Mouse (Mus musculus) lung, postnatal 36 days (tissue): ENCODE results near the gene Magi1.

Source experiments
- DNase-seq: peaks from one replicate; pipeline ENCODE4 v3.0.0; 2022; ENCODE audit warnings: mixed read lengths

Gene Magi1

DNA sequence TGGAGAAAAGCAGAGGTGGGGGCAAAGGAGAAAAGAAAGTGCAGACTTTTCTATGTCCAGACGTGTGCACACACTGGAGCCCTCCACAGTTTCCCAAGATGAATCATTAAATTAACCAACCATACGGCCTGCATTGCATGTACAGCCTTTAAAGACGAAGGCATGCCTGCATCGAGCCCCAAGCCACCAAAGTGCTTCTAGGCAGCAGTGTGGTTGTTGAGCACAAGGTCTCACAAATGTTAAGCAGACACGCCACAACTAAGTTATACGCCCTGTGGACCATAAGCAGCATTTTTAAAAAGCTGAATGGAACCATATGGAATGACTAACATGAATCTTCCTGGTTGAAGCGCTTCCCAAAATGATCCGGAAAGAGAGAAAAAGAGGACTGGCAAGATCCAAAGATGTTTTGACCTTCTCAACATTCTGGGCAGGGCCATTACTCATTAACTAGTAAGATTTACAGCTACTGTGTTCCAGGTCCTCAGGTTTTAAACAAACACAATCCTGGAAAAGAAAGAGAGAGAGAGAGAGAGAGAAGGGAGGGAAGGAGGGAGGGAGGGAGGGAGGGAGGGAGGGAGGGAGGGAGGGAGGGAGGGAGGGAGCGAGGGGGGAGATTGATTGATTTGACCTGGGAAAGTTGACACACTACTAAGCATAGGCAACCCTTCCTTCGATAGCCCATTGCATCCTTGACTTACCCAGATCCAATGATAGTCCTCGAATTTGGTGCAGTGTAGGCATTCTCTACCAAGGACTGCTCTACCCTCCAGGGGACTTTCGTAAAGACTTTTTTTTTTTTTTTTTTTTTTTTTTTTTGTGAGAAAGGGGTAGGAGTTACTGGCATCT lies 26.5 kb downstream of the Magi1 start:
- DNase-seq, result no peak

DNA sequence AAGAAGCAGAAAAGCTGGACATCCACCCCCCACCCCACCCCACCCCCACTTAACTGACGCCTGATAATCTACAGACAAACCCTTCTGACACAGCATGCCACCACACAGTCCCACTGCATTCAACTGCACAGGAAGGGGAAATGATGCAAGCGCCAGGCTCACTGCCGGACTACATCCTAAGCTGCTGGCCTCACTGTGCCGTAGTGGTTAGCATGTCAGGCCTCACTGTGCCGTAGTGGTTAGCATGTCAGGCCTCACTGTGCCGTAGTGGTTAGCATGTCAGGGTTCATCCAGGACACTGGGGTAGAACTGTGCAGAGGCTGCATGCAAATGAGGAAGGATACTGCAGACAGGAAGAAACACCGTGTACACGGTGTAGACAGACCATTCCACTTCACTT lies 29.8 kb downstream of the Magi1 start:
- DNase-seq, result no peak

DNA sequence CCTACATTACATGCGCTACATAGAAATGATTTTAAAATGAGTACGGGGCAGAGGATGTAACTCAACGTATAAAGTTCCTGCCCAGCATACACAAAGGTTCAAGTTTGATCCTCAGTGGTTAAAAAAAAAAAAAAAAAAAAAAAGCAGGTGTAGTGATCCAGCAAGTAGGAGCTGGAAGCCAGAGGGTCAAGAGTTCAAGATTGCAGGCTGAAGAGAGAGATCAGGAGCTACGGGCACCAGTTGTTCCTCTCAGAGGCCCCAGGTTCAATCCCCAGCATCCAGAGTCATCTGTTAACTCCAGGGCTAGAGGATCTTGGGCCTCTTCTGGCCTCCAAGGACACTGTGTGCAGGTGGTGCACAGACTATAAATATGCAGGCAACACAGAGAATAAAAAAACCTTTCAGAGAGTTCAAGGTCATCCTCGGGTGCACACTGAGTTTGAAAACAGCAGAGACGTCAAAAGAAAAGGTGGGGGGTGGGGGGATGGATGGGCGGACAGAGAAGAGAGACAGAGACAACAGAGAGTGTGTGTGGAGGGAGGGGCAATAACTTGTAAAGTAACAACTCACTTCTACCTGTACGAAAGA lies 32.3 kb downstream of the Magi1 start:
- DNase-seq, result no peak

DNA sequence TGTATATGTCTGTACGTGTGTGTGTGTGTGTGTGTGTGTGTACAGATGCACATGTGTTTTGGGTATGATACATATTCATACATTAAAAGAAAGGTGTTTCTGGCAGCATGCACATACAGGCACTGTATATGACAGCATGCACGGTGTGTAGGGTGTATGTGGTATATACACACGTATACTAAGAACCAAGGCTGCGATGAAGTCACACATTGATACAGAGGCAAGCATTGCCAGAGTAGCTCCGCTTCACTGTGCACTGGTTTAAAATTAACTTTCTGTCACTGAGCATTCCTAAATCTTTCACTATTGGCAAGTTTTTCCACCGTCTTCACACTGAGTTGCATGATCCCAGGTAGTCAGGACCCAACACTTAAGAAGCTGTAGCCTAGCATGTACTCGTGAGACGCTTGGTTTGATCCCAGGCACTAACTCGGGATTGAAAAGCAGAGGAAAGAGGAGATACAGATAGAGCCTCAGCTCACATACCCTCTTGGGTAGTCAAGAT lies 34.4 kb downstream of the Magi1 start:
- DNase-seq, result no peak

DNA sequence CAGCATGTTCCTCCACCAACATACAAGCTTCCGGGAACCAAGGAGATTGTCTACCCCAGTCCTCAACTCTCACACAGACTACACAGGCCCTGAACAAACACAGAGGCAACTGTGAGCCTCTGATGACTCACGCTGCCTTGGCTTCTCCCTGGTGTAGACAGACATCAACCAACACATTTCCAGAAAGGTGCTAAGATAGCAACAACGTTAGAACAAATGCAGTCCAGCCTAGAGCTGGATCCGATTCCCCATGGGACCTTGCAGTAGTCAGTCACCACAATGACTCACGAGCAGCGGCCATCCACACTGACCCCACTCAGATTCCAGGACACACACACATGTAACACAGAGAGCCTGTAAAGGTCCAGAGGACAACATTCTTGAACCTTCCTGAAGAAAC lies 42.5 kb downstream of the Magi1 start:
- peak; percentile 25 for DNase-seq

DNA sequence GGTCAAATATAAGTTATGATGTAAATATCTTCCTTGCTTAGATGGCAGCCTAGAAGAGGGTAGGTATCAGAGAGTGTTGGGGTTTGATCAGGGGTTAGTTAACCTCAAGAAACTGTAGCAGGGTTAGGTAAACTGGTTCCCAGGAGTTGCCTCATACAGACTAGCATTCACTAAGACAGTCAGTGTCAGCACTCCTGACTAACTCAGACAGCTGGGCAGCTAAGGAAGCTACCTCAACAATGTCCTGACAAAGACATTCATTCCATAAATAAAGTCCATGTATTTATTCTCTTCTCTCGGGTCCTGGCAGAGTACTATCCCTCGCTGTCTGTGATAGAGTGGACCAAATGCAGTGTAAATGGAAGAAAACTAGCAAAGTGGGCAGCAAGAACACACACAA lies 45.1 kb downstream of the Magi1 start:
- DNase-seq, result no peak

DNA sequence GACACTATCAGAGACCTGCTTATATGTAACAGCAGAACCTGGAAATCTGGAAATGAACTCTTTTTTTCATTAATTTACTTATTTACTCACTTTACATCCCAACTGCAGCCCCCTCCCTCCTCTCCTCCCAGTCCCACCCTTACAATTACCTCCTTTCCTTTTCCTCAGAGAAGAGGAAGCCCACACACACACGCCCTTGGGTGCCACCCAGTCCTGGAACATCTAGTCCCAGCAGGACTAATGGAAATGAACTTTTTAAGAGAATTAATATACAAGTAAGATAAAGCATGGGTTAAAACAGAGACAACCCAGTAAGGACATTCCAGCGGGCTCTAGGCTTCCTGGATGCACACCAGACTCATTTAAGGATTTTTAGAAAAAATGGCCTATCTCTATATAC lies 46.8 kb downstream of the Magi1 start:
- no peak for DNase-seq

DNA sequence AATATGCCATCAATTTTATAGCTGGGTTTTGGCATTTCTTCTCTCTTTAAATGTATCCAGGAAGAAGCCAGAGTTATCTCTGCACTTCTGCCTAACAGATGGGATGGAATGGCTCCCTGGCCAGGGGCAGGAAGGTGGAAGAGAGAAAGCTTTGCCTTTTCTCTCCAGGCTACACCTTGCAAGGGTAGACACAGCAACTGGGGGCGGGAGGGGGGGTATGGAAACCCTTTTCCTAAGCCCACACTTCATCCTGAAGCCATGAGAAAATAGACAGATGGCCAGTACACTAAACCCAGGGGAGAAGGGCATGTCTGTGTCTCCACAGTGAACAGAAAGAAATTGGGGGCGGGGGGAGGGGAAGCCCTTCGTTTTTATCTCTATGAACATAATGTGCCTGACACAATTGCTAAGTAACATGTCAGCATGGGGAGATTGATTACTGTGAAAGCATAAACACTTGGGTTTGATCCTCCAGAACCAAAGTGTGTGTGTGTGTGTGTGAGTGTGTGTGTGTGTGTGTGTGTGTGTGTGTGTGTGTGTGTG lies 51.4 kb downstream of the Magi1 start:
- DNase-seq, result no peak

DNA sequence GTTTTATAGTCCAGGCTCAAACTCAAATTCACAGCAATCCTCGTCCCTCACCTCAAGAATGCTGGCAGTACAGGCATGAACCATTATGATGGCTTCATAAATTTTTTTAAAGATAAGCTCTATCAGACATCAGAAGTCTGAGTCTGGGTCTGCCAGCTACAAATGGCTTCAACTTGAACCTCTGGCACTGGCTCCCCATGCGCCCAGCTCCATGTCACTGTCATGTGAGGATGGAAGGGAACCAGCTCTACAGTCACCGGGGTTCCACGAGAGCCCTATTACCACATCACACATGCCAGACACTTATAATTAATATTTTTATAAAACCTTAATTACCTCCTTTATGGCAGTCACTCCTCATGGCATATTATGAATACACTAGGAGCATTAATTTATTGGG lies 51.9 kb downstream of the Magi1 start:
- no peak for DNase-seq

DNA sequence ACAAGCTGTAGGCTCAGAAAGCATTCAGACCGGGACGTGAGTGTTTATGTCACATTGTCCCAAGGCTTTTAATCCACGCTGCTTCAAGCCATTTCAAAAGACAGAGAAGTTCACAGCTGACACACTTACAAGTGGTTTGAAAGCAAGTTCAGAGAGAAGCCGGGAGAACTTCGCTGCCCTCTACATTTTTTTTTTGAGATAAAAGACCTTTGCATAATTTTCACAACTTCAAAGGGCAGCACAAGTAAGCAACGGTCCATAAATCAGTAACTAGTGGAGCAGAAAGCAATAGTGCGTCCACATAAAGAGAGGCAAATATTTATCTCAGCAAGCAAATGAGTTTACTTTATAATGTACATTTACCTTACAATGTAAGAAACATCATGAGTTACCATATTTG lies 52.4 kb downstream of the Magi1 start:
- no peak for DNase-seq

DNA sequence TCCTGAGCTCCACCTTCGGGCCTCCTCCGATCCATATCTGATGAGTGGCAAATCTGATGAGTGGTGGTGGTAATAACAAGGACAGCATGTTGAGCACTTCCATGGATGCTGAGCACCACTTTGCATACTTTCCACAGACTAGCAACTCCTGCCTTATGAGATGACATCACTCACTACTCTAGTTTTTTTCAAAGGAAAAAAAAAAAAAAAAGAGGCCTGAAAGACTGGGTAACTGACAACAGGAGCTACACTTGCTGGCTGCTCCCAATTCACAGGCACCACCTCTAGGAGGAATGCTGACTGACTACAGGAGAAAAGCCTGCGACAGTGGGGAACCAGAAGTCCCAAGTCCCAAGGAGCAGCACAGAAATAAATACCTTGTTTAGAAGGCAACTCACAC lies 52.8 kb downstream of the Magi1 start:
- DNase-seq, result peak; percentile 44

DNA sequence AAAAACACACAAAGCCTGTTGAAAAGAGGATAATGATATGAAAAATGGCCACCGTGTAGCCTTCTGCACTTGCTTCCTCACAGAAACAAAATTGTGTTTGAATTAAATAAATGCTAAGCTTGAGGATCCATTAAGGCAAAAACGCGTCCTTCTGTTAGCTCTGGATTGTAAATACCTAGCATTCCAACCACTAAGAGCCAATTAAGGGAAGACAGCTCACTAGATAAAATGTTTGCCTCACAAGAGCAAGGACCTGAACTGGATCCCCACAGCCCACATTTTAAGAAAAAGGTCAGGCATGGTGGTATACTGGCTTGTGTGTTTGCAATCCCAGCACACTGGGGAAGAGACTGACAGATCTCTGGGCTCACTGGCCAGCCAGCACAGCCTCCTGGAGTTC lies 53.6 kb downstream of the Magi1 start:
- no peak for DNase-seq

DNA sequence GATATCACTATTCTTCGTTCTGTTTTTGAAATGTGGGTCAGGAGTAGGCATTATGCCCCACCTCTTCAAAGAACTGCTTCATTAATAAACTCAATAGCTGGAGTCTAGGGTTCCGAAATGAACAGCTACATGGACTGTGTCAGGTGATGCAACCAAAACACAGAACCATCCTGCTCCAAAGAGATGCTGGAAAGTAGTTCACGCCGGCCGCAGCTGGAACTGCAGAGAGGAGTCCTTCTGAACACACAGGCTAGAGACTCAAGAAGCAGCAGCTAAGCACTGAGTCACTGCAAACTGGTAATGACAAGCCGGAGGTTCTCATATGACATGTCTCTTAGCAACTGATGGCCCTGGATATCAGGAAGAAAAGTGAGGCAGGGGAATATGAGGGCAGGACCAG lies 57.5 kb downstream of the Magi1 start:
- DNase-seq, result no peak

DNA sequence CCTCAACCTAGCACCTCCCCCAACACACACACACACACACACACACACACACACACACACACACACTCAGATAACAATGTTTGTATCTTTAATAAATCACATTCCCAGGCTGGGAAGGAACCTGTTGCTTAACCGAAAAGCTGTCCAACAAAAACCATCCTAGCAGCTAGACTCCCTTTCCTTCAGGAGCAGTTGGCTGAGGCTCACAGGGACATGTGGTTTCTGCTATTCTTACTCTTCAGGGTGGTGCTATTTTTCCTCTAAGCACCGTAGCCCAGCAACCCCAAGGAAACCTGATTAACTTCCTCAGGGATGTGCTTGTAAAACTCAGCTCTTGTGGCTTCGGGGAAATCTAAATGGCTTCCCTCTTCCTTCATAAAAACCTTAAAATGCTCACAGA lies 57.9 kb downstream of the Magi1 start:
- DNase-seq, result peak; percentile 41

DNA sequence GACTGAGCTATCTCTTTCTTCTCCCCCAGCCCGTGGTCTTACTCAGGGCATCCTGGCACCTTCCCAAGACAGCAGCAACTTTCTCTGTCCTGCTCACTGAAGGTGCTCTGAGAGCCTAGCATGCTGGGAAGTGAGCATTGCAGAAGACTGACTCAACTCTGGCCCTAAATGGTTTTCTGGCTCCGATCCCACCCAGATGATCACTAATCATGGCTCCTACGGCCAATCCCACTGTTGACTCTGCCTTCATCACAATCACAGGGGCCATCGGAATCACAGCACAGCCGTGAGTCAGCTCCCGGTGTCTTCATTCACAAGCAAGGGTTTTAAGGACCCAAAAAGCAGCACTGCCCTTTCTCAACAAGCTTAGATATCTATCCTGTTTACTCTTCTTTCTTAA lies 58.6 kb downstream of the Magi1 start:
- DNase-seq, result peak; percentile 23

DNA sequence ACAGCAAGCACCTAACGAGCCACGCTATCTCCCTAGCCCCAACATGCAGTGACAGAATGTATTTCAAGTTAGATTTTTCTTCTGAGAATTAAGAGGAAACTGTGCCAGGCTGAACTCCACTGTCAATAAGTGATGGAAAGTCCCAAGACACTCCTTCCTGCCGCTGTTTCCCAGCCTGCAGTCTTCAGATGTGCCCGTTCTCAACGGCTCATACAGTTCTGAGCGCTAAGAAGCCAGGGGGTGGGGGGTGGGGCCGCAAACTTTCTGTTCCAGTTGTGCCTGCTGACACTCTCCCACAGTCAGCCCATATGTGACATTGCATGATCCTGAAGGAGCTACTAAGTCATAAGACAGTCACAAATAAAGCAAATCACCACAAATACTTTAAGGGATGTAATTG lies 61.5 kb downstream of the Magi1 start:
- DNase-seq, result no peak

DNA sequence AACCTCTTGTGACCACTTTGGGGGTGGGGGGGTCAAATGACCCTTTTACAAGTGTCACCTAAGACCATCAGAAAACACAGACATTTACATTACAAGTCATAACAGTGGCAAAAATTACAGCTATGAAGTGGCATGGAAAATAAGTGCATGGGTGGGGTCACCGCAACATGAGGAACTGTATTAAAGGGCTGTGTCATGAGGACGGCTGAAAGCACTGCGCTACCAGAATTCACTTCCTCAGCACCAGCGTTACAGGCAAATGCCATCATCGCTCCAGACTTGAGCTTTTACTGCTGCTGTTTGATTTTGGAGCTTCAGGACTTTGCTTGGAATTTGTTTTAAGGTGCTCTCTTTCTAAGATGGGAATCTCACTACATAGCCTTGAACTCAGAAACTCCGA lies 62.0 kb downstream of the Magi1 start:
- DNase-seq, result no peak

DNA sequence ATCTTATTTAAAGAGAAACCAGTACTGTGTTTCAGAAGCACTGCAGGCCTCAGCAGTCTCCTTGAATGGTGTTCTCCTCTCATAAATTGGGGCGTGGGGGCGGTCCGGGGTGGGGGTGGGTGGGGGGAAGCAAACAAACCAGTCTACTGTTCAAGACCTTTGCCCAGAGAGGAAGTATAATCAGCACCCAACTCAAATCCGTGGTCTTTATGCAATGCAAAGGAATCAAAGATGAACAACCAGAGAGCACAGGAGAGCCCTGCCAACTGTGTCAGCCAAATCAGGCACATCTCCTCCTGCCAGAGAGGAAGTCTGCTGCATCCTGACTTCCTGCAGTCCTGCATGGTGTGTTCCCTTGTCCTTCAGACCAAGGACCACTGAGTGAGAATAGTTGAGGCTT lies 65.6 kb downstream of the Magi1 start:
- no peak for DNase-seq

DNA sequence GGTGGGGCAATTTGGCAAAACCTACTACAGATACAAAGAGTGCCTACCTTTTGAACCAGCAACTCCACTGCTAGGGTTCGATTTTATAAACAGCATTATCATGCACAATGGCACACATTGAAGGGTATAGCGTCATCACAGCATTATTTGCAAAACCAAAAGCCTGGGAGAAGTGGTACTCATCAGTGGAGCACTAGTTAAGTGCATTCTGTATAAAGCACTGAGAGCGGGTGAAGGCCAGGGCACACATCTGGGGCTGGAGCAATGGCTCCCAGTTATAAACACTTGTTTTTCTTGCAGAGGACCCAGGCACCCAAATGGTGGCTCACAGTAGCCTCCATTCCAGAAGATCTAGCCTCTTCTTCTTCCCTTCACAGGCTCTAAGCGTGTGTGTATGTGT lies 67.9 kb downstream of the Magi1 start:
- peak; percentile 50 for DNase-seq

DNA sequence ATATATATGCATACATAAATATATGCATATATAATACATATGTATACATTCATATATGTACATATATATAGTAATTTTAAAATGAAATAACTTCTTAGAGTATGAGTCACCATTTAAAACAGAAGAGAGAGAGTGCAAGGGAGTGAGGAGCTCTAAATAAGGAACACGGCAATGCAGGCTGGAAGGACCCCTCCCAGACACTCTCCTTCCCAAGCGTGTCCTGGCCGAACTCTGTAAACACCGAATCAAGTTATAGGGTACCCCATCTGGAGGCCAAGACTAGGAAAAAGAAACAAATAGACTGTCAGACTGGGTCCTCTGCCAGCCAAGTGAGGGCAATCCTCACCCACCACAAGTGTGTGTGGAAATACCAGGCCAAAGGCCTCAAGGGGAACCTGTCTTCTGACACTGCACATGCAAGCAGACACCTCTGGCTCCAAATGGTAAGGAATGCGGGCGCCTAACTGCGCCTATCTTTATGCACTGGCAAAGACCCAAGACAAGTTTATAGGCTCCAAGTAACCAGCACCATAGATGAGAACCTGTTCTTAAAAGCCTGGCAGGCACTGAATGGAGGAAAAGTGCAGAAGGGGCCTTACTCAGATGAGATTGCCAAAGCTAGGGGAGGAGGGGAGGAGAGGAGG lies 68.7 kb downstream of the Magi1 start:
- DNase-seq, result no peak

DNA sequence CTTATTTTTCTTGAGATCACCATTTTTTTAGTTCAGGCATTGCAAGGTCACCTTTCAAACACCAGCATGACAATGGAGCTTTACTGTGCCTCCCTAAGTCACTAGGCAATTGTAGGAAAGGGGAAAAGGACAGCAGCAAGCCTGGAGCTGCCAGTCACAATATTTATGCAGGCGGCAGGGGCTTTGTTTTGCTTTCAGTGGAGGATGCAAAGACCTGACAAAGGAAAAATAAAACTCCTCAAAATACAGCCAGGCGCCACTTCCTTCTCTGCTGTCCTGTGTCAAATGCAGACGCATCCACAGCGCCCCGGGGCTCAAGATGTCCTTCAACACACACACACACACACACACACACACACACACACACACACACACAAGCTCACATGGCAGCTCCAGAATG lies 77.8 kb downstream of the Magi1 start:
- no peak for DNase-seq

DNA sequence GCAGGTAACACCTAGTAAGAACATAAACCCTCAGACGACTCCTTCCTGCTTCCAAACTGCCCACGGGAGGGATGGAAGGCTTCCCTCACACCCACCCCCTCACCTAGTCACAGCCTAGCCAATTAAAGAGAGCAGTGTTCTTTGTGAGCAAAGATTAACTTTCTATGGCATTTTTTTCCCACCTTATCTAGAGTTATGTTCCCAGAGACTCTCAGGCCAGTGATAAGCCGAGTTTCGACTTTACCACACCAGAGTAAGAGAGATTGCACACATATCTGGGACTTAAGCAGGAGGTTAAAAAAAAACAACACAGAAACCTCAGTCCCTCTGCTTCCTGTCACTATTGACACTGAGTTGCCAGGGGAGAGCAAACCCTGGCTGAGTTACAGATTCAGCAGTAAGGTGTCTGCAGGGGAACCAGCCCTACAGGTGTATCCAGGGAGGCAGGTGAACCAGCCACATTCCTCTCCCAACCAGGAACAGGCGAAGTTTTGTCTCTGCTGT lies 80.0 kb downstream of the Magi1 start:
- DNase-seq, result peak; percentile 64

DNA sequence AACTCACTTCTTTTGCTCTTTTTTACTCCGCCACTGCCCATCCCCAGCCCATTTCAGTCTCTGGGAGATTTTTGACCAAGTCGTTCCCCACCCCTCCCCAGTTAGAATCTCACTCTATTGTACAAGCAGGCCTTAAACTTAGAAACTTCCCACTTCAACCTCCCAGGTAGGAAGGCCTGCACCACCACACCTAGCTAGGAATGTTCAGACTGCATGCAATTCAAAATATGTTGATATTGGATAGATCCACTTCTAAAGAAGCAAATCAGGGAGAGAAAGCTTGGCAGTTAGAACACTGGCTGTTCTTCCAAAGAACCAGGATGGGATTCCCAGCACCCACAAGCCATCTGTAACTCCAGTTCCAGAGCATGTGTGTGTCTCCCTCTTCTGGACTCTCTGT lies 81.8 kb downstream of the Magi1 start:
- DNase-seq, result no peak

DNA sequence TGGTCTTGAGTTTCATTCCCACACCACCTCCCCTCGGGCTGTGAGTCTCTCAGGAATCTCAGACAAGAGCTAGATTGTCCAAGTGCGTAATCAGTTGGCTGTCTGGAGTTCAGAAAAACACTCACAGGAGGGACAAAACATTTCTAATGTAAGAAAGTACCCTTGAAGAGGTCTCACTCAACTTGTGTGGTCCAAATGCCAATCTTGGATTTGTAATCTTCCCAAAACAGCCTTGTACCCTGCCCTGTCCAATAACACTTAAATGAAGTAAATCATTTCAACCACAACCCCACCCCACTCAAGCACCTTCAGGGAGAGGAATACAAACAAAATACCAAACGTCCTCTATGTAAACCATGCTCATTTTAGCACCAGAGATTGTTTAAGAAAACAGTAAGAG lies 82.8 kb downstream of the Magi1 start:
- DNase-seq, result peak; percentile 45
